Mouse (Mus musculus) thymus, adult 18-20 months (tissue): Measurements from ENCODE around the gene Tmem40.
A peak's percentile ranks its signal among the peaks of the same experiment; 100 is the strongest.

Source experiments
- DNase-seq, 2 experiments: peaks; one replicate each; pipeline ENCODE4 v3.0.0; 2022; ENCODE audit warnings: mixed read lengths in 2 of 2

The Tmem40 gene

GRCm38 (mm10) chr6:115768207-115768606, 6.0 kb upstream of the Tmem40 start:
- no peak for DNase-seq

DNA sequence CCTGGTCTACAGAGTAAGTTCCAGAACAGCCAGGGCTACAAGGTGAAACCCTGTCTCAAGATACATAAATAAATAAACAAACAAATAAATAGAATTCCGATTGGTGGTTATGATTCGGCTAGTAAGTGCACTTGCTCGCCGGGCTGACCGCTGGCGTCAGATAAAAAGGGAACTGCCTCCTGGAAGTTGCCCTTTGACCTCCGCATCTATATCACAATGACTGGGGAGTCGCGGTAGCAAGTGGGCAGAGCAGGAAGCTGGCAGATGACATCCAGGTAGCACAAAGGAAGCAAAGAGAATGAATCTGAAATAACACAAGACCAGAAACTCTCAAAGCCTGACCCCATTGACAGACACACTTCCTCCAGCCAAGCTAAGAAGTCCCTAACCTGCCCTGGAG, 5.1 kb upstream of the Tmem40 start:
- DNase-seq, result no peak

- DNase-seq, result peak; percentile 56 to 66
Observed at GRCm38 (mm10) chr6:115764179-115764578, 2.0 kb upstream of the Tmem40 start.

DNA sequence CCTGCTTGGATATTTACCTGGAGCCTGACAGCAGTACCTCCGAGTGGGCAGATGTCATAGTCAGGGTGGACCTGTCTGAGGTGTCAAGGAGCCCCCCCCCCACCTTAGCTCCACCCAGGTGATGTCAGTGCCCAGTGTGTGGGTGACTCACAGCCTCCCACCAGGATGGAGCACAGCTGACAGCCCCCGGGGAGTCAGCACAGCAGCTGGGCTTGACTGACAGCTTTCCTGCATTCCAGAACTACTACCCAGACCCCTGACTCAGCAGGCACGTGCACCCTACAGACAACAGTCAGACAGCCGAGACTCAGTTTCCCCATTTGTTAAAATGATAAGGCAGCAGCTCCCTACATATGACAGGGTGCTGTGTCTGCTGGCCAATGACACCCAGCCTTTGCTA, 1.2 kb downstream of the Tmem40 start:
- DNase-seq, result no peak

GRCm38 (mm10) chr6:115760137-115760536, 2.1 kb downstream of the Tmem40 start:
- DNase-seq, result no peak

DNA sequence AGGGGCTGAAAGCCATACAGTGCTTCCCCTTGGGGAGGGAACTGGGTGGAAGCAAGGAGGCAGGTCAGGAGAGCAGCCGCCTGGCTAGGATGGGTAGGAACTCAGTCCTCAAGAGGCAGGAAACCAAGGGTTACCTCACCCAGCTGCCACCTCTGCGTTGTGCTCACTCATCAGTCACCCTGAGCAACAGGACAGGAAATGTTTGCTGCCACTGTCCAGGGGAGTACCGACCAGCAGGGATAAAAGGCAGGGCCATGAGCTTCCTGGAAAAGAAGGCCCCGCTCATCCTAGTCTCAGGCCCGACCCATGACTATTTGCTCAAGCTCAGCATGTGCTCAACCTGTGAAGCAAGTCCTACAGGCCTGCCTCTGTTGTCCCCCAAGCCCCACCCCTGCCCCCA, 2.7 kb downstream of the Tmem40 start:
- DNase-seq, result no peak

DNA sequence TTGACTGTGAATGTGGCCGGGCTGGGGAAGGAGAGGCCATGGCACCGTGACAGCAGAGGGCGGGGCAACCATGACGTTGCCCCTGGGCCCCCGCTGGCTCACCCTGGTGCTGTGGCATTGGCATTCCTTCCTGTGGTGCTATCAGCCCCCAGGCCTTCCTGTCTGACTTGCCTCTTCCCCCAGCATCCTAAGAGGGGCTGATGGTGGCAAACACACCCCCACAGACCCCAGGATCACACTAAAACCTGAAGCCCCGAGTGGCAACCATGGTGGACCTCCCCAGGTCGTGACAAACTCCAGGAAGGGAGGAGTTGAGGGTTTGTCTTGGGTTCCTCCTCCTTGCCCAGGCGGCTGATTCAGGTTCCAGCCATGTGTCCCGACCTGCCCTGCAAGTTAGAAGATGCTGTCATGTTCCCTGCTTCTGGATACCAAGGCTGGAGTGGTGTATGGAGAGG, 3.2 kb downstream of the Tmem40 start:
- no peak for DNase-seq

DNA sequence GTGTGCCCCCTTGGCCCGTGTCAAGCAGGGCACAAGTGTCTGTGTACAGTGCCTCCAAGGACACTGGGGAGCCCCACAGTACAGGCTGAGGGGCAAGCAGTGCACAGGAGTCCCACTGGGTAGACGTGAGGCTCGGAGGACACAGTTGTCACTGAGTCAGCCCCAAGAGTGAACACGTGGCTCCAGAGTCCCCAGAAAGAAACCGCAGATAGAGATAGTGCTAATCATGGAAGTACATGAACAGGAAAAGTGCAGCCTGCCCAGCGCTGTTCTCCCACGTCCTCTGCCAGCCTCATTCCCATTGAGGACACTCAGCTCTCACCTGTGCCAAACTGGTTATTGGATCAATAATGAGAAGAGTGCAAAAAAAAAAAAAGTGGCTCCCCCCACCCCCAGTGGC, 6.7 kb downstream of the Tmem40 start:
- no peak for DNase-seq

DNA sequence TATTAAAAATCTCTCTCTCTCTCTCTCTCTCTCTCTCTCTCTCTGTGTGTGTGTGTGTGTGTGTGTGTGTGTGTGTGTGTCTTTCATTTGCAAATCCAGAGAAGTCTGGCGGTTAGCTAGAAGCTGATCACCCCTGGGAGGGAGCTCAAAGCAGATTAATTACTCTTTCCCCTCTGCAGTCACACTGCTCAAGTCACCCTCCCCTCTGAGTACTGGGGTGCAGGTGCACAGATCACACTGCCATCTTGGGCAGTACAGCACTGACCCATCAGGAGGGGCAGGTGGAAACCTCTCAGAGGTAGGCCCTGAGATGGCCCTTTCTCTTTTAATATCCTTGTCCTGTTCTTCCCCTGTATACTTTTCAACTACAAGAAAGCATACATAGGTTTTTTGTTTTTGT, 15.9 kb downstream of the Tmem40 start:
- no peak for DNase-seq

DNA sequence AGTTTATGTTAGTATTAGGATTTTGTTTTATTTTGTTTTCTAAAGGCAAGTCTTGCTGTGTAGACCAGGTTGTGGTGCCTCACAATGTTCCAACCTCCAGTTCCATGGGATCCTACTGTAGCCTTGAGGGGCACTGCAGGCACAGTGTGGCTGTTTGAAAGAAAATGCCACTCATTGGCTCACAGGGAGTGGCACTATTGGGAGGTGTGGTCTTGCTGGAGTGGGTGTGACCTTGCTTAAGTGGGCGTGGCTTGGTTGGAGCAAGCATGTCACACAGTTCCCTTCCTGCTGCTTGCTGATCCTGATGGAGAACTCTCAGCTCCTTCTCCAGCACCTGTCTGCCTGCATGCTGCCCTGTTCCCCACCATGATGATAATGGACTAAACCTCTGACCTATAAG, 18.6 kb downstream of the Tmem40 start:
- no peak for DNase-seq

- no peak for DNase-seq
Observed at GRCm38 (mm10) chr6:115739056-115739455, 23.2 kb downstream of the Tmem40 start.

DNA sequence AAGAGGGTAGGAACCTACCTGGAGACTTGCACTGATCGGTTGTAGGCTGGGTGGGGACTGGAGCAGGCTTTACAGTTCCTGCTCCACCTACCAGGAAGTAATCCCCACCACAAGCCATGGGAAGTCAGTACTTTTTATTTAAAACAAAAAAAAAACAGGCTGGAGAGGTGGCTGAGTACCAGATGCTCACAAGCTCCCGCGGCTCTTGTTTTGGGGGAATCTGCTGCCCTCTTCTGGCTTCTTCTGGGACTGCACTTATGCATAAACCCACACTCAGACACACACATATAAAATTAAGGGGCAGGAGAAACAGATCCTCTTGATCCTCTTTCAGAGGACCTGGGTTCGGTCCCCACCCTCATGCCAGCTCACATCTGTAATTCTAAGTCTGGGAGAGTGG, 27.3 kb downstream of the Tmem40 start:
- no peak for DNase-seq

DNA sequence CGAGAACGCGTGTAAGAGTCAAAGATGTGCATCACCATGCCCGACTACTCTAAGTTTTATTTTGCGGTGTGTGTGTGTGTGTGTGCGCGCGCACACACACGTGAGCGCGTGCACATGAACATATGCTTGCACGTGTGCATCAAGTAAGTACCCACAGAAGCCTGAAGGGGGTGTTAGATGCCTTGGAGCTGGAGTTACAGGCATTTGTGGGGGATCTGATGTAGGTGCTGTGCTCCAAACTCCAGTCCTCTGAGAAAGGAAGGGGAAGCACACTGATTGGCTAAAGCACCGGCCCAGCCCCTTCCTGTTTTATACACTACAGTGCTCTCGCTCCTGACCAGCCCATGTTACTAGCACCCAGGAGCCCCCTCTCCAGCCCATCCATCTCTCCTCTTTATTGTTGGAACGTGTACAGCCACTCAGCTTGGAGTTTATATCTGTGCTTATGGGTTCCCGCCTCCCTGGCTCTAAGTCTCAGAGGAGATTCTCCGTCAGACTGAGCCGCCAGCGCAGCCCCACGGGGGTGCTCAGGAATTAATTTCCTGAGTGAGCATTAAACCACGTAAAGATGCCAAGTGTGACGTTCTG, 29.8 kb downstream of the Tmem40 start:
- no peak for DNase-seq

- DNase-seq, result no peak
Observed at GRCm38 (mm10) chr6:115730560-115731342, 31.5 kb downstream of the Tmem40 start.

DNA sequence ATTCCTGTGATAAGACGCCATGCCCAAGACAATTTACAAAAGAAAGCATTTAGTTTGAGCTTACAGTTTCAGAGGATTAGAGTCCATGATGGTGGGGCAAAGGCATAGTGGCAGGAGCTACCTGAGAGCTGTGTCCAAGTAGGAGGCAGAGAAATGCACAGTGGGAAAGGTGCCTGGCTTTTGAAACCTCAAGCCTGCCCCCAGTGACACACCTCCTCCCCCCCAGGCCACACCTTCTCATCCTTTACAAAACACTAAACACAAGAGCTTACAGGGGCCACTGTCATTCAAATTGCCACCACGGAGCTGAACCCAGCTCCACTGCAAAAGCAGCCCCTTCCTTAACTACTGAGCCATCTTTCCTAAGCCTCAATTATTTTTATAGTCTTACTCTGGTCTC, 34.6 kb downstream of the Tmem40 start:
- no peak for DNase-seq

DNA sequence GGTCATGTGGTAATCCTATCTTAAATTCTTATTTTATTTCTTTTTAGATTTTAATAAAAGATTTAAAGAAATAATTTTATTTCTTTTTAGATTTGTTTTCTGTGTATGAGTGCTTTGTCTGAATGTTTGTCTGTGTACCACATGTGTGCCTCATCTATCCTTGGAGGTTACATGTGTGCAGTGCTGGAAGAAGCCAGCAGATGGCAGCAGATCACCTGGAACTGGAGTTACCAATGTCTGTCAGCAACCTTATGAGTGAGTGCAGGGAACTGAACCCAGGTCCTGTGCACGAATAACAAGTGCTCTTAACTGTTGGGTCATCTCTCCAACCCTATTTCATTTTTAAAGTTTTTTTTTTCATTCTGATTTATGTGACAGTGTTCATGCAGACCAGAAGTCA, 35.1 kb downstream of the Tmem40 start:
- DNase-seq, result peak; percentile 23 to 42

- no peak for DNase-seq
Observed at GRCm38 (mm10) chr6:115722246-115722645, 40.0 kb downstream of the Tmem40 start.

- DNase-seq, result peak; percentile 42 to 61
Observed at GRCm38 (mm10) chr6:115717715-115718558, 44.3 kb downstream of the Tmem40 start.

DNA sequence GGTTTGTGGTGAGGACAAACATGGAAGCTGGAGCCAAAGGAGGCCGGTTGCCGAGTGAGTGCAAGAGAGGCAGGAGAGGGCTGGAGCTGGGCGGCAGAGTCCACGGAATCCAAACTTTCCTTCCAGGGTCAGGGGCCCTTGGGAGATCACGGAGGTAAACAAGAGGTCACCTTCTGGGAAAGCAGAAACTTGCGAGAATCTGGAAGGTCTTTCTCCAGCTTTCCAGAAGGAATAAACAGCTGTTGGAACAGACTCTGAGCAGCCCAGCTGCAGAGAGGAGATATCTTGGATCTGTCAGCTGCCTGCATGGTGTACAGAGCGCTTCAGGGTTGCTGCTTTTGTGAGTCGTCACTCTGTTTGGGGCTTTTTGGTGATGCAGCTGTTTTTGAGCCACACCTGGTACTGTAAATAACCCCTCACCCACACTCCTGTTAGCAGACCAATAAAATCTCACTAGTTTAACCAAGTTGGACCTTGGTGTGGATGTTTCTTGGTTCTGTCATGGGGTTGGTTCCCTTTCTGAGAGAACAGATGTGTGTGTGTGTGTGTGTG, 45.0 kb downstream of the Tmem40 start:
- peak; percentile 14 to 38 for DNase-seq

DNA sequence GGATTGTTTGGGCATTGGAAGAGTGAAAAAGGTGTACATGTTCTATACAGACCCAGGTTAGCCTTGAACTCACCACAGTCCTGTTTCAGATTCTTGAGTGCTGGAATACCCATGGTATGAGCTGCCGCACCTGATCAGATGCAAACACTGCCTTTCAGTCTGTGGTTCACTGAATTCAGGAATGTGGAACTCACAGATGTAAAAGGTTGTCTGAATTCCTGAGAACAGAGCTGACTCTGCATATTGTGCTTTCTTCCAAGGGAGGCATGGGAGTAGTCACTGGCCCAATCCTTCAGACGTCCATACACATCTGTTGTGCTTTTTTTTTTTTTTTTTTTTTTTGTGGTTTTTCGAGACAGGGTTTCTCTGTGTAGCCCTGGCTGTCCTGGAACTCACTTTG, 50.9 kb downstream of the Tmem40 start:
- no peak for DNase-seq

DNA sequence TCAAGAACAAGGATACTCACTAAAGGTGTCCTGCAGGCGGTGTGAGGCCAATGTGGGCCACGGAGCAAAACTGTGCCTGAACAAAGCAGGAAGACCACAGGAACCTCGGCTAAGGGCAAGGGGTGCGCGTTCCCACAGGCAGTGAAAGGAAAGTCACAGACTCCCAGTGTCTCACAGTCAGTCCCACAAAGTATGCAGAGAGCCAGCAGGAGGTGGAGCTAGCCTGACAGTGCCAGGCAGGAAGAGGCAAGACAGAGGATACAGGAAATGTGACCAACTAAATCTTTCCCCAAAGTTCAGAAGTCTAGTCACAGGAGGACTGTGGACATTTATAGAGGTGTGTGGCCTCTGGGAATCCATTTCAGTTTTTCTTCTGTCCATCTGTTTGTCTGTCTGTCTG, 59.3 kb downstream of the Tmem40 start:
- no peak for DNase-seq

DNA sequence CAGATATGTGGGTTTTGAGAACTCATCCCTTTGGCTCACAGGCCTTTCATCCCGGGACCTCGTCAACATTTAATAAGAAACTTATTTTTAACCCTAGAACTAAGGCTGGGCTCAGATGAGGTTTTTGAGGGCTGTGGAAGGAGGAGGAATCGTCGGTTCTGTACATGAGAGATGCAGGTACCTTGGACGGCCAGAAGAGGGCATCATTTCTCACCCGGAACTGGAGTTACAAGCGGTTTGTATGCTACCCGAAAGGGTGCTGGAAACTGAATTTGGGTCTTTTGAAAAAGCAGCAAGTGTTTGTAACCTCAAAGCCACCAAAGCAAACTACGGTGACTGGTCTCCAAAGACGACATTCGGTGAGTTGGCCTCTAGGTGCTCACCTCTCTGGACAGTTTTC, 60.9 kb downstream of the Tmem40 start:
- no peak for DNase-seq

- no peak for DNase-seq
Observed at GRCm38 (mm10) chr6:115700778-115701177, 61.4 kb downstream of the Tmem40 start.
